Mouse (Mus musculus) MEL-GATA-1-ER (cell line): Measurements from ENCODE around the gene Dusp7.

Experiments
- DNase-seq: peaks from one replicate; pipeline ENCODE4 v3.0.0-alpha.2; 2012; ENCODE audit warnings: low read depth; ENCODE audit errors: extremely low read depth

The Dusp7 gene

GRCm38 (mm10) chr9:106420608-106421007, 52.2 kb downstream of the Dusp7 start:
- peak; percentile 30 for DNase-seq

- DNase-seq, result no peak
These were observed 52.8 kb downstream of the Dusp7 start for GRCm38 (mm10) chr9:106421033-106421864.

- peak; percentile 71 for DNase-seq
These were observed 53.4 kb downstream of the Dusp7 start for GRCm38 (mm10) chr9:106421865-106422160.
